Mouse (Mus musculus): ENCODE data around the gene Kcnb1. TPM values are rescaled to one million over a fixed set of nuclear protein-coding genes. Genes with fewer than 3 reads are reported as not detected.

Gene Kcnb1
- polyA plus RNA-seq, 1 experiment from 2014 or later = 1.6 TPM

DNA sequence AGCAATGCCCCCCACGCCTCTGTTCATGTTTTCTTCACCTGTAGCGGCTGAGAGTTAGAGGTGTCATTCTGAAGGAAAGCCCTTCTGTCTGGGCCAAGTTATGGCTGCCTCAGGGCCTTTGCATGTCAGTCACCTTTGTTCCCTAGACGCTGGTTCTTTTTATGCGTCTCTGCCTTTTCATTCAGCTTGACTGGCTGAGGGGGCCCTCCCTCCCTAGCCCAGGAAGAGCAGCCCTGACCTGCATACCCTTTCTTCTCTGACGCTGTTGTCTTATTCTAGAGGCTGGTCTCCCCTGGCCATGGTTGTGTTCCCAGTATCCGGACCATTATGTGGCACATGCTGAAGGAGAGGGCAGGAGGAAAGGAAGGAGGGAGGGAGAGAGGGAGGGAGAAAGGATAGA lies 108.8 kb downstream of the Kcnb1 start:
- Histone ChIP-seq H3K4me2 (replicated peaks) (no peak overlapping the region), H3K9me3 (replicated peaks) (no peaks in the 10 kb centered on the region), H3K27me3 (no peaks in the 10 kb centered on the region), H3K36me3 (no peaks in the 10 kb centered on the region), H3K4me3 (no peak overlapping the region), H3K27ac (no peak overlapping the region), H3K4me1 (peaks cover 25% of the 10 kb centered on the region), H3K9ac (no peak overlapping the region)
- no peak for ATAC-seq (ENCODE audit: low FRiP score)
- WGBS = 61% methylated on average over 6 of the region's 6 CpGs

DNA sequence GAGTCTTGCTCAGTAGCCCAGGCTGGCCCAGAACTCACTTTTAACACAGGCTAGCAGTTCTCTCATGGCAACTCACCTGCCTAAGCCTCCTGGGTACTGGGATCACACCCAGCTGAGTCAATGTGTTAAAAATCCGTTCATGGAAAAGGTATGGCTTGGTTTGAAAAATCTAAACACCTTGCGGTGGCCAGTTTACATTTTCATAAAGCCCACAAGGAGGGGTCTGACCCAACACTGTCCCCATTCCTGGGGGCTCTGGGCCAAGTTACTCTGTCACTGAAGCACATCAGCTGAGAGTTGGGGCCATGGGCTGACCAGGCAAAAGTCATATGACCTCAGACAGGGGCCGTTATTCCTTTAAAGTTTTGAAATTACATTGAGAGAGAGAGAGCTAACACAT lies 109.6 kb downstream of the Kcnb1 start:
- Histone ChIP-seq H3K4me3 (no peak overlapping the region), H3K36me3 (no peaks in the 10 kb centered on the region), H3K9me3 (replicated peaks) (no peaks in the 10 kb centered on the region), H3K4me1 (peaks cover 25% of the 10 kb centered on the region), H3K9ac (no peak overlapping the region), H3K4me2 (replicated peaks) (no peak overlapping the region), H3K27ac (no peak overlapping the region), H3K27me3 (no peaks in the 10 kb centered on the region)
- no peak for ATAC-seq (ENCODE audit: low FRiP score)
- WGBS = 86% methylated on average over 3 of the region's 3 CpGs

DNA sequence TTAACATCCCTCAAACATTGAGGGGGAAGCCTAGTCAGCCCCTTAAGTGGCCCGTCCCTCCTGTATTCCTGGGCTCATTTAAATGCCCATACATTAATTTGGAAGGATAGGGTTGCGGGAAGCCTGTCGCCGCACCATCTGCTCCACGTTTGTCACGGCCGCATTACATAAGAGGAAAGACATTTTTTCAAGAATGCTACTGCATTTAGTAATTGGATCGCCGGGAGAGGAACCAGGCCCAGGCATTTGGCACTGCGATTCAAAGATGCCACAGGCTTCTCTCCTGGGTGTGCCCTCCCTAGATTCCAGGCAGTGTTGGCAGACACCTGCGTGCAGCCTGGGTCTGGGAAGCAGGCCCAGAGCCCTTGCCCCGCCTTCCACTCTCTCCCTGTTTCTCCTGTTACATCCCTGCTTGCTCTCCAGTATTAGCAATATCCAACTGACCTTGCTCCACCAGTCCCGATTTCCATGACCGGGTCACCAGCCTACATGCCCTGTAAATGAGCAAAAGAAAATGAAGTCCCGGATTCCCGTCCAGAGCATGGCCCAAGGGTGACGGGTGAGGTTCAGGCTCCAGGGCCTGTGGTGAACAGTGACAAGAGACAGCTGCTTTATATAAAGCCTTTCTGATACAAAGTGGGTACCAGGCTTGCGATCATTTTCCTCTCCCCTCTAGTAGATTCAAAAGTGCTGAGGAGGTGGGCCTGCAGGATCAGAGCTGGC lies 110.3 kb downstream of the Kcnb1 start:
- Histone ChIP-seq H3K27me3 (no peaks in the 10 kb centered on the region), H3K9ac (no peak overlapping the region), H3K4me1 (peaks cover 25% of the 10 kb centered on the region), H3K36me3 (no peaks in the 10 kb centered on the region), H3K9me3 (replicated peaks) (no peaks in the 10 kb centered on the region), H3K4me3 (no peak overlapping the region), H3K4me2 (replicated peaks) (no peak overlapping the region), H3K27ac (0 out of 2 replicates have a peak overlapping the region, but pooled peaks have one; percentile 3)
- peak; percentile 45; the same call in 1 of the 2 replicates for ATAC-seq (ENCODE audit: low FRiP score)
- WGBS = 39% methylated on average over 18 of the region's 18 CpGs

DNA sequence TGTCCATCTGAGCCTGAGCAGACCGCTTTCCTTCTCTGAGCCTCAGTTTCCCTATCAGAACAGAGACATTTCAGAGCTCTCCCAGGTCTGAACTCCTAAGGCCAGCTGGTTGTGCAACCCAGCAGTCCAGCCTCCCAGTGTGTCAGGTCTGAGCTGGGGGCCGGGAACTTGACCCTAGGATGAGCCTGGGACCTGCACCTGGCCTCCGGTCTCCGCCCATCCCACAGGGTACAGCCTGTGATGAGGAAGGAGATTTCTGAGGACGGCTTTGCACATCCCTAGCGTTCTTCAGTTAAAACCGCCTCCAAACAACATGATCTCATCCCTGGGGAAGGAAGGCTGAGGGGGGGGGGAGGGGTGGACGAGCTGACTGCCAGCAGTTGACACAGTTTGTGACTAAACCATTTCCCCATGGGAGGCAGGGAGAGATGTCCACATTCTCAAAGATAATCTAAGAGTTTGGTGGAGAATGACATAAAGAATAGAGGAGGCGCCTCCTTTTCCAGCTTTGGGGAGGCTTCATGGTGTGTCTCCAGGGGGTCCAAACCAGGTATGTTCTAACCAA lies 110.9 kb downstream of the Kcnb1 start:
- 53% methylated on average over 9 of the region's 9 CpGs for WGBS
- Histone ChIP-seq H3K27ac (0 out of 2 replicates have a peak overlapping the region, but pooled peaks have one; percentile 3), H3K36me3 (no peaks in the 10 kb centered on the region), H3K4me1 (peaks cover 25% of the 10 kb centered on the region), H3K4me2 (replicated peaks) (no peak overlapping the region), H3K9me3 (replicated peaks) (no peaks in the 10 kb centered on the region), H3K9ac (no peak overlapping the region), H3K27me3 (no peaks in the 10 kb centered on the region), H3K4me3 (no peak overlapping the region)
- ATAC-seq (ENCODE audit: low FRiP score) = peak; percentile 30; the same call in 1 of the 2 replicates

DNA sequence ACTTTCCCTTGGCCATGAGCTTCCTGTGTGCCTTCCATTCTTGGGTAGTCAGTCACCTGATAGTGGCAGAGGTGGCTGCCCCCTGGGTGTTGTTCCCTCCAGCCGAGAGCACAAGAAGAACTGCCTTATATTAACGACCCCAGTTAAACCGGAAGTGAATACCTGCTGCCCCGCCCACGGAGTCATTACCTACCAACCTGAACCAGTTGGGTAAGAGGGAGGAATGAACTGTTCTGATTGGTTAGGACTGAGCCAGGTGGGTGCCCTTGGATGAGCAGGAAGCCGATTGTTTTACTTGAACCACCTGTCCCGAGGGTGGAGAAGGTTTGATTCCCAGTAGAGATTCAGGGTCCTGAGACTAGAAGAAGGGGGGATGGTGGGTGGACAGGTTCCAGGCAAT lies 111.5 kb downstream of the Kcnb1 start:
- 49% methylated on average over 7 of the region's 7 CpGs for WGBS
- peaks cover 25% of the 10 kb centered on the region for H3K4me1 ChIP-seq
- no peak overlapping the region for H3K4me2 ChIP-seq (replicated peaks)
- no peak overlapping the region for H3K27ac ChIP-seq
- no peak overlapping the region for H3K9ac ChIP-seq
- no peaks in the 10 kb centered on the region for H3K9me3 ChIP-seq (replicated peaks)
- no peaks in the 10 kb centered on the region for H3K27me3 ChIP-seq
- ATAC-seq (ENCODE audit: low FRiP score) = no peak
- no peak overlapping the region for H3K4me3 ChIP-seq
- no peaks in the 10 kb centered on the region for H3K36me3 ChIP-seq

DNA sequence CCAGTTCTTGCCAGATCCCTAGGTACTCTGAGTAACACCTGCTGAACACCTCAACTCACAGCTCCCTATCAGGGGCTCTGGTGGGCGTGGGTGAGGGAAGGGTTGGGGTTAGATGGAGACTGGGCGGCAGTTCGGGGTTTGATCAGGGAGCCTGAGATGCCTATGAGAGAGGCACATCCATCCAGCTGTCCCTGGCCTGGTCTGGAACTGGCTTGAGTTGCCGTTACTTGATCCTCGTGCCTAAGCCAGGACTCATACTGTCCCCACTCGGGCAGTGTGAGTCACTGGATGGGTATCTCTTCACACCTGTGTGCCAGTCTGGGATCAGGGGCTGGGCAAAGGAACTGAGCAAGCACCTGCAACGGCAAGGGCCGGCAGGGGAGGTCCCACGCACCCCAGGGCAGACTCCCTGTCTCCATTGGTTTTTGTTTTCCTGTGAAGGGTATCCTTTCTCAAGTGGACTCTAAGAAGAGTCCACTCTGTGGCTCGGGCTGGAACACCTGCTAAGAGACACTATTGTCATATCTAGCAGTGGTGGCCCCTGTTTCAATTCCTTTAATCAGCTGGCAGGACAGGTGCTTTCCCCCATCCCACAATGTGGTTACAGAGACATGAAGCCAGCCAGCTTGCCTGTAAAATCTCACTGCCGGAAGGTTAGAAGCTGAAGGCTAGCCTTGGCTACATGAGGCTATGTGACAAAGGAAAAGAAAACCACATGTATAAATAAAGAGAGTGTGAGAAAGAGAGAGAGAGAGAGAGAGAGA lies 112.6 kb downstream of the Kcnb1 start:
- no peak for ATAC-seq (ENCODE audit: low FRiP score)
- Histone ChIP-seq H3K27ac (no peak overlapping the region), H3K4me1 (peaks cover 25% of the 10 kb centered on the region), H3K36me3 (no peaks in the 10 kb centered on the region), H3K9me3 (replicated peaks) (no peaks in the 10 kb centered on the region), H3K4me2 (replicated peaks) (no peak overlapping the region), H3K27me3 (no peaks in the 10 kb centered on the region), H3K9ac (no peak overlapping the region), H3K4me3 (no peak overlapping the region)
- 88% methylated on average over 11 of the region's 11 CpGs for WGBS

DNA sequence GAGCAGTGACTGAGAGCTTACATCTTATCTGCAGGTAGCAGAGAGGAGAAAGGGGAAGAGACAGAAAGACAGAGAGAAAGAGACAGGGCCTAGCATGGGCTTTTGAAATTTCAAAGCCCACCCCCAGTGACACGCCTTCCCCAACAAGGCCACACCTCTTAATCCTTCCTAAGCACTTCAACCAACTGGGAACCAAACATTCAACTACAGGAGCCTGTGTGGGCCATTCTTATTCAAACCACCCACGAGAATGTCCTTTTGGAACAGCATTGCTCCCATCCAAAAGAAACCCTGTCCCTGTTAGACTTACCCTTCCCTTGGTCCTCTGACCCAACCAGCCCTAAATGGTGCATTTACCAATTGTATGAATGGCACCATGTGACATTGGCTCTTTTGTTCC lies 113.2 kb downstream of the Kcnb1 start:
- WGBS = 76% methylated on average over 2 of the region's 2 CpGs

DNA sequence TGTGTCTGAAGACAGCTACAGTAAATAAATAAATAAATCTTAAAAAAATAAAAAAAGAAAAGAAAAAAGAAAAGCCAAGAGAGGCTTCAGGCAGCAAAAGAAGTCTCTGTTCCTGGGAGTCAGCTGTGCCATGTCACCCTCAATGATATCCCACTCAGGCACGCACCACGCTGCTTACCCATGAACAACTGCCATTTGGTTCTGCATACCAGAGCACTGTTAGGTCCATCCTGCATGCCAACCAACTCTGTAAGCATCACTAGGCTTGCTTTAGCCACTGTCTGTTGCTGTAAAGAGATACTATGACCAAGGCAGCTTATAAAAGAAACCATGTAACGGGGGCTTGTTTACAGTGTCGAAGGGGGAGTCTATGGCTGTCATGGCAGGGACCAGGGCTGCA lies 113.6 kb downstream of the Kcnb1 start:
- no peaks in the 10 kb centered on the region for H3K27me3 ChIP-seq
- H3K9ac ChIP-seq = no peak overlapping the region
- no peak overlapping the region for H3K4me2 ChIP-seq (replicated peaks)
- H3K4me3 ChIP-seq = no peak overlapping the region
- H3K36me3 ChIP-seq = no peaks in the 10 kb centered on the region
- peaks cover 18% of the 10 kb centered on the region for H3K4me1 ChIP-seq
- H3K27ac ChIP-seq = no peak overlapping the region
- WGBS = 93% methylated on average over 4 of the region's 4 CpGs
- no peak for ATAC-seq (ENCODE audit: low FRiP score)
- no peaks in the 10 kb centered on the region for H3K9me3 ChIP-seq (replicated peaks)

More for the DNA sequence above, 113.2 kb downstream of the Kcnb1 start:
- peaks cover 22% of the 10 kb centered on the region for H3K4me1 ChIP-seq
- H3K9ac ChIP-seq = no peak overlapping the region
- no peak for ATAC-seq (ENCODE audit: low FRiP score)
- H3K9me3 ChIP-seq (replicated peaks) = no peaks in the 10 kb centered on the region
- H3K4me2 ChIP-seq (replicated peaks) = no peak overlapping the region
- H3K27me3 ChIP-seq = no peaks in the 10 kb centered on the region
- H3K27ac ChIP-seq = no peak overlapping the region
- no peaks in the 10 kb centered on the region for H3K36me3 ChIP-seq
- no peak overlapping the region for H3K4me3 ChIP-seq

DNA sequence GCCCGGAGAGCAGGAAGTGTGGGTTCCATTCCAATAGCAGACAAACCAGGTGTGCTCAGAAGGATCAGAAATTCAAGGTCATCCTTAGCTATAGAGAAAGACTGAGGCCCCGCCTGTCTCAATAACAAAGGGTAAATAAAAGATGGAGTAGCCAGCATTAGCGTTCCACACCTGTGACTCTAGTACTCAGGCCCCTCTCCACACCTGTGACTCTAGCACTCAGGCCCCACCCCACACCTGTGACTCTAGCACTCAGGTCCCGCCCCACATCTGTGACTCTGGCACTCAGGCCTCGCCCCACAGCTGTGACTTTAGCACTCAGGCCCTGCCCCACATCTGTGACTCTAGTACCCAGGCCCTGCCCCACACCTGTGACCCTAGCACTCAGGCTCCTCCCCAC lies 115.4 kb downstream of the Kcnb1 start:
- Histone ChIP-seq H3K4me3 (no peak overlapping the region), H3K4me2 (replicated peaks) (no peak overlapping the region), H3K27ac (no peak overlapping the region), H3K4me1 (peaks cover 16% of the 10 kb centered on the region), H3K36me3 (no peaks in the 10 kb centered on the region), H3K9me3 (replicated peaks) (no peaks in the 10 kb centered on the region), H3K9ac (no peak overlapping the region), H3K27me3 (no peaks in the 10 kb centered on the region)
- WGBS = 90% methylated on average over 5 of the region's 5 CpGs
- ATAC-seq (ENCODE audit: low FRiP score) = no peak

DNA sequence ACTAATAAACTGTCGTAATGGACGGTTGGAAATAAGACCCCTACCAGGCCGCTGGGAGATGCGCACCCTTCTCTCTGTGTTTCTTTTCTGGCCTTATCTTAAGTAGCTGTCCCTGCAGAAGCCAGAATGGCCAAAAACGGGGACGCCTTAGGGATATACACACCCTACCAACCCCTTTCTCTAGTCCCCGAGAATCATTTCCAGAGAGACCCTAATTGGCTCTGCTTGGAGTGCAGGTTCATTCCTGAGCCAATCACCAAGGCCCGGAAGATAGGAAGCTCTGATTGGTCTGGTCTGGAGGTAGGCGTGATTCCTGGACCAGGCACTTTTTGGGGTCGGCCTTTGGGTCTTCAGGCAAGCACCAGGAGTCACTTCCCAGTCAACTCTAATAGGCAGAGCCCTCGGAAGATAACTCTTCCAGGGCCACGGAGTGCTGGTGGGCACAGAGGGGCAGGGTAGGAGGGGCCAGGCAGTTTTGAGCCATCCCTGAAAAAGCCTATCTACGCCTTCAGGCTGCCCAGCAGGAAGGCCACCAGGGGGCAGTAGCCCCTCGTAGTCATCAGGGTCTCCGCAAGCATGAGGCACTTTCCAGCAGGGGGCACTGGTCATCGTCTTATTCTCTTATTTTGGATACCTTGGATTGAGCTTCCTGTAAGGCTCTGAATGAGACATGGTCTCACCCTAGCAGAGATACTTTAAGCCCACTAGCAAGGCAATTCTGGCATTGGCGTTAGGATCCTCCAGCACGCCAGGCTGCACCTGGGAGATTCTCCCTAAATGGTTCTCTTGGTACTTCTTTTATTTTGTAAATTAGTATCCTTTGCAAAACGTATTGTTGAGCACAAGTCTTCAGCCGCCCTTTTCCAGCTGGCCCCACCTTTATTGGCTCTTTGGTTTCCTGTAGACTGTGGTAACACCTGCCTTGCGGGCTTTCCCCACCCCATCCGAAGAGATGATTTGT lies 118.0 kb downstream of the Kcnb1 start:
- Histone ChIP-seq H3K4me3 (peak overlapping the region; percentile 44), H3K9me3 (replicated peaks) (no peaks in the 10 kb centered on the region), H3K36me3 (peaks cover 7% of the 10 kb centered on the region; the same call in 1 of the 2 replicates), H3K4me2 (replicated peaks) (peak overlapping the region; percentile 62), H3K27me3 (no peaks in the 10 kb centered on the region), H3K27ac (peak overlapping the region; percentile 74), H3K9ac (peak overlapping the region; percentile 50), H3K4me1 (peaks cover 4% of the 10 kb centered on the region; the same call in 1 of the 2 replicates)
- peak; percentile 97 for ATAC-seq (ENCODE audit: low FRiP score)
- 9% methylated on average over 22 of the region's 22 CpGs for WGBS

DNA sequence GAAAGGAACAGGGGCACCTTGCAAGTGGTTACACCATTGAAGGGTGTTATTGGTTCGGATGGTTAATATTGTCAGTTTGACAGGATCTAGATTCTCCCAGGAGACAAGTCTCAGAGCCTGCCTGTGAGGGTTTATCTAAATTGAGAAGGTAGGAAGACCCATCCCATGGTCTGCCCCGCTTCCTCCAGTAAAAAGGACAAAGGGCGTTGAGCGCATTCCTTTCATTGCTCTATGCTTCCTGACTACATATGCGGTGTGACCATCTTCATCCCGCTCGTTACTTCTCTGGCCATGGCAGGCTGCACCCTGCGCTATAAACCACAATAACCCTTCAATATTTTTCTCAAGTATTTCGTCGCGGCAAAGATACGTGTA lies 118.7 kb downstream of the Kcnb1 start:
- ATAC-seq (ENCODE audit: low FRiP score) = peak; percentile 21
- Histone ChIP-seq H3K27ac (peak overlapping the region; percentile 74), H3K27me3 (no peaks in the 10 kb centered on the region), H3K36me3 (peaks cover 14% of the 10 kb centered on the region; the same call in 1 of the 2 replicates), H3K9ac (peak overlapping the region; percentile 50), H3K4me1 (peaks cover 4% of the 10 kb centered on the region; the same call in 1 of the 2 replicates), H3K9me3 (replicated peaks) (no peaks in the 10 kb centered on the region), H3K4me2 (replicated peaks) (peak overlapping the region; percentile 62), H3K4me3 (peak overlapping the region; percentile 44)
- WGBS = 26% methylated on average over 12 of the region's 12 CpGs

Data from hindbrain, embryonic 12.5 days (tissue).